Mouse (Mus musculus) layer of hippocampus, adult 9-10 months (tissue): Measurements from ENCODE around the gene Atp6v0a2.

Source experiments
- DNase-seq: peaks from one replicate; pipeline ENCODE4 v3.0.0; 2022; ENCODE audit warnings: low spot score

The Atp6v0a2 gene

DNA sequence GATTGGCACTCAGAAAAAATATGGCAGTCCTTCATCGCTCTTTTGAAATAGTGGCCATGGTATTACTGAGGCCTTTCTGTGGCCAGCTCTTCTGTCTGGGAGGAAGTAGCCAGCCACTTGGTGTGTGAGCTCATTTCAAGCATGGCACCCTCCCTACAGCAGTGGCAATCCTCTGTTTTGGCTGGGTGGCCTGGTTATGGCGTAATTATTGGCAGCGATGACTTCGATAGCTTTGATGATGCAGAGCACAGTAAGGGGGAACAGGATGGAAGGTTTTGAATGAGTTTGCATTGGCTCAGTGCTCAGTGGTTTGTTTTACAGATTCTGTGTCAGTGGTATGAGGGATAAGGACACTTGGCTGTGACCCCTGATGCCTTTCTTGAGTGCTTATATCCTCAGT is 8.3 kb downstream of the Atp6v0a2 start:
- no peak for DNase-seq

DNA sequence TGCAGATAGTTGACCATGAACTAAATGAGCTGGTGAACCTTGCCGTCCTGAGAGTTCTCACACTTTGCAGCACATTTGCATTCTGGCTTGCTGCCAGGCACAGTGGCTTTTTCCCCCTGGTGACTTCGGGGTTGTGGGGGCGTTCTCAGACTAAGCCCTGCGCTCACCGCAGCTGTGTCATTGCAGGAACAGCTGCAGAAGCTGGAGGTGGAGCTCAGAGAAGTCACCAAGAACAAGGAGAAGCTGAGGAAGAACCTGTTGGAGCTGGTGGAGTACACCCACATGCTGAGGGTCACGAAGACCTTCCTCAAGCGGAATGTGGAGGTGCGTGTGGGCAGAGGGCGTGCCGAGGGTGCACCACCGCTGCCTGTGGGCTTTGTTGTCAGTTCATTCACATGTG is 8.9 kb downstream of the Atp6v0a2 start:
- DNase-seq, result no peak

DNA sequence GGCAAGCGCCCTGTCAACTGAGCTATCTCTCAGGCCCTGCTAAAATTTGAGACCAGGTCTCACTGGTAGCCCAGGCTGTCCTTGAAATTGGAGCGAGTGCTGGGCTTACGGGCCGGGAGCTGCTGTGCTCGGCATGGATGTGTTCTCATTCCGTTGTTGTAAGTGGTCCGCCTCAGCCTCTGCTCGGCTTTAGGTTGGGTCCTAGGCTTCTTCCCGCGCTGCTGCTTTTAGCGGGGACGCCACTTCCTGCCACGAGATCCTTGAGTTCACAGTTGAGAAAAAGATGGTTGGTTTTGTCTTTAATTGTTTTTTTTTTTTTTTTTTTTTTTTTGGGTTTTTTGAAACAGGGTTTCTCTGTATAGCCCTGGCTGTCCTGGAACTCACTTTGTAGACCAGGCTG is 9.5 kb downstream of the Atp6v0a2 start:
- DNase-seq, result no peak

DNA sequence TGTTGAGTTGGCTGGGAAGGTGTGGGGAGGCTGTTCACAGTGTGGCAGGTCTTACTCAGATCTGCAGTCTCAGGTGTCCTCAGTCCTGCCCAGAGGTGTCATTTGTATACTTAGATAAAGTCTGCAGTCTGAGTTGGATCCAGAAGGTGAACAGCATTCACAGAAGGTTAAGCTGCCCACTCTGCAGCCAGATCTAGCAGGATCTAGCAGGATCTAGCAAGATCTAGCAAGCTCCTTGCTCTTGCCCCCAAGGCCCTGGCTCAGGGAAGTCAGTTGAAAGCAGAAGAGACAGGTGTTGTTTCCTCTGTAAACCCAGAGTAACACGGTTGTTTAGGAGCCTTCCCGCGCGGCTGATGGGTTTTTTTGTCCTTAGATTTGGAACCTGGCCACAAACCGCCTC is 85.4 kb downstream of the Atp6v0a2 start:
- DNase-seq, result no peak

DNA sequence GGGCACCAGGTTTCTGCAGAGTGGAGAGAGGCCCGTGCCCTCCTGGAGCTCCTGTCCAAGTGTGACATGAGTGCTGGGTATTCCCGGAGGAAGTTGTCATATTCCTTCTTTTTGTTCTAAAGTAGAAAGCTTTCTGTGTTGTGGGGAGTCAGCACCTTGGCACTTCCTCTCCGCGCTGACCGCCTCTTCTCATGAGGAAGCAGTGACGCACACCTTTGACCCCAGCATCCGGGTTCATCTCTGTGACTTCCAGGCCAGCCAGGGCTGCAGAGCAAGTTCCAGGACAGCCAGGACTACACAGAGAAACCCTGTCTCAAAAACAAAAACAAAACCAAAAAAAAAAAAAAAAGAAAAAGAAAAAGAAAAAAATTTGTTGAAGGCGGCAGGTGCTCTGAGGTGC is 86.8 kb downstream of the Atp6v0a2 start:
- no peak for DNase-seq

DNA sequence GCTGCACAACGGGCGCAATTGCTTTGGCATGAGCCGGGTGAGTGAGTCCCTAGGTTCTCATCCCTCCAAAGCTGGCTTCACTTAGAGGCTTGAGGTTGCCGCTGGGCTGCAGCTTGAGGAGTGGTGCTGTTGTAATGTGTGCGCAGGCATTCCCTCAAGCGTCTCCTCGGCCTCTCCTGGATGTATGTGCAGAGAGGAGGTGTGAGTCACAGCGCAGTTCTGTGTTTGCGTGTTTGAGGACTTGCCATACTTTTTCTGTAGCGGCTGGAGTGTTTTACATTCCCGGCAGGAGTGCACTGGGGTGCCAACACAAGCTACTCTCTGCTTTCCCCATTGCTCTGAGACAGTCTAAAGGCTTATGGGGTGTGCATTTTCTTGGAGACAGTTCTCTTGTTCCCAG is 89.6 kb downstream of the Atp6v0a2 start:
- DNase-seq, result no peak

DNA sequence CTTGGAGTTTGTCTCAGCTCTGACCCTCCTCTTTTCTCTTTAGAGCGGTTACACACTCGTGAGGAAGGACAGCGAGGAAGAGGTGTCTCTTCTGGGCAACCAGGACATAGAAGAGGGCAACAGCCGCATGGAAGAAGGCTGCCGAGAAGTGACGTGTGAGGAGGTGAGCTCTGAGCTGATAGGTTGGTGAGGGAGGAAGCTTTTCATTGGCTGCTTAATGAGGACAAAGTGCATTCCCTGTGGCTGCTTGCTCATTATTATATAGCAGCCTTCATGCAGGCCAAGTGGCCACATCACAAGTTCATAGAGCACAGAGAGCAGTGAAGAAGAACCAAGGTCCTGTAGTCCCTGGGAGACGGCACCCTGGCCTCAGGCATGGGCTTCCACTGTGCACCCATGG is 90.0 kb downstream of the Atp6v0a2 start:
- DNase-seq, result no peak

DNA sequence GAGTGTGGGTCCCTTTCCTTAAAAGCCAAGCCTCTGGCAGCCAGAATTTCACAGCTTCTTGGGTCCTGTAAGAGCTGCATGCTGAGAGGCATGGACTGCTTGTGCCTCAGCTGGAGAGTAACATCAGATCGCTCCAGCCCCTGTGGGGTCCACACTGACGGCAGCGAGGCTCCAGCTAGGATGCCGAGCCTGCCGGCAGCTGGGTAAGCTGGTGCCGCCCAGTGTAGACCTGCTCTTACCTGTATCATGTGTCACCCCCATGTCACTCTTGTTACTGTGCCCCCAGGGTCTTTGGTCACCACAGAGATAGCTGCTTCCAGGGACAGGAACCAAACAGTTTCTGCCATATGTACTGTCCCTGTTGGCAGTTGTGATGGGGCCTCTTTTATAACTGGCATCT is 94.7 kb downstream of the Atp6v0a2 start:
- DNase-seq, result no peak

DNA sequence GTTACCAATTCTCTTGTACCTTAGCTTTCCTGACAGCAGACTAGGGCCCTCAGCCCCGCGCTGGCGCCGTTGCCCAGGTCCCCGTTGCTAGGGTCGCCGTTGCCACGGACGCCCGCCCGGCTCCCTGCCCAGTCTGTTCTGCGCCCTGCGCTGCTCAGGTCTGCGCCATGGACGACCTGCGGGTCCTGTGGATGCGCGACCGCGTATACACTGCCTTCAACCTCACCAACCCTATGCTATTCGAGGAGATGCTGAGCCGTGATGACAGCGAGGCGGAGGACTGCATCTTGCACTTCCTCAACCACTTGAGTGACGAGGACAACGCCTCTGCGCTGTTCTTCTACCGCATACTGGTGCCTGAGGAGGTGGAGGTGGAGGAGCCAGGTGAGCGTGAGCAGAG is 96.6 kb downstream of the Atp6v0a2 start, which contains the start of gene Dnah10:
Gene Dnah10 (plus strand): TSS at position 89 of the 400 bp plus-strand sequence.
- no peak for DNase-seq

DNA sequence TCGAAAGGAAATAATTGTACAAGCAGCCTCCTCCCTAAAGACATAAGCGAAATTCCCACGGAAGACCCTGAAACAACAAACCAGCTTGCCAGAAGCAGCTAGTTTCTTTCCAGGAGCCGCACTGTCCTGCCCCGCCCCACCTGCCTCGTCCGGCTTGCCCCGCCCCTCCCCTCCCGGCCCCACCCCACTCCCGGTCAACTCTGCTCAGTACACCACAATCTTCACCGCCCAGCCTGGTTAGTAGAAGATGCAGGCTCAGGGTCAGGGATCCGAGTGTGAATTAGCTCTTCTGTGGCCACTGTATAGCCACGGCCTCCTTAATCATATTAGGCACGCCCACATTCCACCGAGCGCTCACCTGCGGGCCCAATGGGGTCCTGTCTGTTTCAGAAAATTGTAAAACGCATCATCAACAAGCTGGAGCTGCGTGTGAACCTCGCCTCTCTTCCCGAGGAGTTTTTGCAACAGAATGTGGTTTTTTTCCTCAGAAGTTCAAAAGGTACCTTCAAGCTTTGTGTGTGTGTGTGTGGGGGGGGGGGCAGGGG is 101.4 kb downstream of the Atp6v0a2 start:
- no peak for DNase-seq

DNA sequence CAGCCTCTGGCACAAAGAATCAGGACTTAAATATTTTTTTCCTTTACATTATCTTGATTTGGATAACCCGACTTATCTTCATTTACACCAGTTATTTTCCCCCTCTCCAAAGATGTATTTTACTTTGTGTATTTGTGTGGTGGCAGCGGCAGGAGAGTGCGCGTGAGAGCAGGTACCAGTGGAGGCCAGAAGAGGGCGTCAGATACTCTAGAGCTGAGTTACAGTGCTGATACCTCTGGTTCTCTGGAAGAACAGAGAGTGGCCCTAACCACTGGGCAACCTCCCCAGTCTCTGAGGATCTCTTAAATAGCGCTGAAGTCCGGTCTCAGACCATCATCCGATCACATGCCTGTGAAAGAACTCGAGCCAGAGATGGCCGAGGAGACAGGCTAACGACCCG is 105.6 kb downstream of the Atp6v0a2 start:
- DNase-seq, result no peak

DNA sequence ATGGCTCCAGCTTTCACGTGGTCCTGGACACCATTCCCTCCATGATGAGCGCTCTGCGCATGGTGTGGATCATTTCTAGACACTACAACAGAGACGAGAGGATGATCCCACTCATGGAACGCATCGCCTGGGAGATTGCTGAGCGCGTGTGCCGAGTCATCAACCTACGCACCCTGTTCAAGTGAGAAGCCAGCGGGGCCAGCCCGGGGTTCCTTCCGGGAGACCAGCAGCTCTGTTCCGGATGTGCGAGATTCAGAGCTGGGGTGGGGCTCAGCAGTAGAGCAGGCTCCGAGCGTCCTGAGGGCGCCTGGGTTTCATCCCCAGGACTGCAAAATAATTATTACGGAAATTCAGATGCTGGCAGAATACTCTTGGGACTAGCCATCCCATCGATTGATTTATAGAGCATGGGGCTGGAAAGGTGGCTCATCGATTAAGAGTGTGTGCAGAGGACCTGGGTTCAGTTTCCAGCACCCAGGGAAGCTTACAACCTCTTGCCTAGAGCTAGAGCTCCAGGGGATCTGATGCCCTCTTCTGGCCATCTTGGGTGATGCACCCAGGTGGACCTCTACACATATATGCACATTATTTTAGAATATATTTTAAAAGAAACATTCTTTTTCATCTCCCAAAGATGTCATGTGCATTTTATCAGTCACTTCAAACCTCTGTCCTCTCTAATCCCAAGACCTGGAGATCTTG is 113.7 kb downstream of the Atp6v0a2 start:
- no peak for DNase-seq

DNA sequence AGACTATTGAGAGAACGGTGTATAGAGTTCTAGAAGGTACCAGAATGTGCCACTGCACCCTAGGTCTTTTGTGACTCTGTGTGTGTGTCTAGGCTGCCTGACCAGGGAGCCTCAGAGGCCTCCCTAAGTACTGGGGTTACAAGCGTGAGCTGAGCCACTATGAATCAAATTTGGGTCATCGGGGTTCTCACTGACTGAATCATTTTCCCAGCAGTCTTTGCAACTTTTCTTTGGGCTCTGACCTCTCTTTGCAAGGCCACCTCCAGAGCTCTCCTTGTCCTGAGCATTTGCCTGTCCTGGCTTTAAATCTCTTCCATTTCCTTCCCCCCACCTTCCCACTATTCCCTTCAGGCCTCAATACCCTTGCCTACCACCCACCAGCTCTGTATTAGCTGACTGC is 115.5 kb downstream of the Atp6v0a2 start:
- DNase-seq, result no peak

DNA sequence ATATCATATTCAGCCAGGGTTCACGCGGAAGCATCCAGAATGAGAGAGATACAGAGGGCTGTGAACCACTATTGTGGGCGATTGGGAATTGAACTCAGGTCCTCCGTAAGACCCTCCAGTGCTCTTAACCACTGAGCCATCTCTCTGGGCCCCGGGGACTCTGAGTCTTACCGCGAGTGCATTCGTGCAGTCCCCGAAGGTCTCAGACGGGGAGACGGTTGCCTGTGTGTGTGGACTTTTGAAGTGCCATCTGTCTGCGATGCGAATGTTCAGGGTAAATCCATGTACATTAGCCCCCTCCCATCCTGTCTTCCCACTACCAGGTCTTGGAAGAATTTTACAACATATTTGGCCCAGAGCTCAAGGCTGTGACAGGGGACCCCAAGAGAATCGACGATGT is 117.8 kb downstream of the Atp6v0a2 start:
- no peak for DNase-seq

DNA sequence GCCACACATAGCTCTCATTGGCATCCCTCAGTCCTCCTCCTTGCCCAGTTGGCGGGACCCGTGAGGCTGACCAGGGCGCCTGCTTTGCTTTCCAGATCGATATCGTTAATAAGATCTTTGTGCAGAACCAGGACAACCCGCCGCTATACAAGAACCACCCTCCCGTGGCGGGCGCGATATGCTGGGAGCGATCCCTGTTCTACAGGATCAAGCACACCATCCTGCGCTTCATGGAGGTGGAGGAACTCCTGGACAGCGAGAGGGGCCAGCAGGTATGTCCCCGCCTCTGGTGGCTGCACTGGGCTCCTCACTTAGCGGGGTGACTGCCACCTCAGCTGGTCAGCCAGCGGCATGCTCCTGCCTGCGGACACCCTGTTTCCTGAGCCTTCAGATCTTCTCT is 119.9 kb downstream of the Atp6v0a2 start:
- no peak for DNase-seq

DNA sequence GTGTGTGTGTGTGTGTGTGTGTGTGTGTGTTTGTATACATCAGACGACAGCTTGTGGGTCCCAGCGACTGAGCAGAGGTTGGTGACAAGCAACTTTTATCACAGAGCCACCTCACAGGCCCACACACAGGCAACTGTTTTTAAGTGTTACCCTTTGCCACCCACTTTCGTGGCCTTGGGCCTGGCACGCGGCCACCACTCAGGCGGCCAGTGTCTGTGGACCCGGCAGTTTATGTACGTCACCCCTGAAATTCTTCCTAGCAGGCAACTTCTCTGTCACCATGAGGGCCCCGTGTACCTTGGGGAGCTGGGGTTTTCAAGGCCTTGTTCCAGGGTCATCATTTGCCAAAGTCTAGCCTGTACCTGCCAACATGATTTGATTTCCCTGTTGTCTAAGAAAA is 123.3 kb downstream of the Atp6v0a2 start:
- DNase-seq, result no peak

DNA sequence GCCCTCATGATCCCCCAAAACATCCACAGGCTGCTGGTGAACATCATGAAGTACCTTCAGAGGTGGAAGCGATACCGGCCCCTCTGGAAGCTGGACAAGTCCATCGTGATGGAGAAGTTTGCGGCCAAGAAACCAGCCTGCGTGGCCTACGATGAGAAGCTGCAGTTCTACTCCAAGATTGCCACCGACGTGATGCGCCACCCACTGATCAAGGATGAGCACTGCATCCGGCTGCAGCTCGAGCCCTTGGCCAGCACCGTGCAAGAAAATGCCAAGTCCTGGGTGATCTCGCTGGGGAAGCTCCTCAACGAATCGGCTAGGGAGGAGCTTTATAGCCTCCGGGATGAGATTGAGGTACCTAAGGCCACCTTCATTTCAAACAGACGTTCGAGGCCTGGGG is 132.6 kb downstream of the Atp6v0a2 start:
- no peak for DNase-seq

DNA sequence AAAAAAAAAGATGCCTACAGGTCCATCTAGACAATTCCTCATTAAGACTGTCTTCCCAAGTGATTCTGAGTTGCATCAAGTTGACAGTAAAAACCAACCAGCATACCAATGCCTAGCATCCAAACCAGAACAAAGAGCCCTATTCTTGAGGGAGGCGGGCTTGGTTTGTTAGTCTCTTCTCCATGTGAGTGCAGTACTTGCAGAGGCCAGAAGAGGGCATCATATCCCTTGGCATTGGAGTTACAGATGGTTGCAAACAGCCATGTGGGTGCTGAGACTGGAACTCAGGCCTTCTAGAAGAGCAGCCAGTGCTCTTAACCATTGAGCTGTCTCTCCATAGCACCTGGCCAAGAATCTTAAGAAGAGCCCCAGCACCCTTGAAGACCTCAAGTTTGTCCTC is 133.4 kb downstream of the Atp6v0a2 start:
- no peak for DNase-seq
